ENCODE assay signal across 18 mouse cellular contexts in genomic region chr15:86303876-86304275, GRCm38 (mm10).
"Had no signal": no experiment of that assay in that cellular context is flagged by ENCODE, and none has a peak within 500 bp of the region (broad histone marks: within the 10 kb centered on the region; RNA-seq: fewer than 3 reads in every experiment).

No protein-coding gene starts in this region.

- H3K27ac ChIP-seq: midbrain, embryonic 10.5 days; midbrain, embryonic 12.5 days; midbrain, embryonic 15.5 days; neural tube, embryonic 13.5 days; neural tube, embryonic 15.5 days had no signal

- ATAC-seq: midbrain, embryonic 15.5 days had no signal

- H3K4me3 ChIP-seq: midbrain, embryonic 10.5 days; midbrain, embryonic 12.5 days; midbrain, embryonic 15.5 days; myocyte; neural tube, embryonic 13.5 days; neural tube, embryonic 15.5 days had no signal

- H3K4me1 ChIP-seq: midbrain, embryonic 10.5 days; midbrain, embryonic 12.5 days; midbrain, embryonic 15.5 days; neural tube, embryonic 13.5 days; neural tube, embryonic 15.5 days had no signal

- H3K9ac ChIP-seq: lung, embryonic 14.5 days; midbrain, embryonic 12.5 days; midbrain, embryonic 15.5 days; neural tube, embryonic 13.5 days; neural tube, embryonic 15.5 days had no signal

- H3K9me3 ChIP-seq: midbrain, embryonic 10.5 days; midbrain, embryonic 12.5 days; midbrain, embryonic 15.5 days; neural tube, embryonic 13.5 days; neural tube, embryonic 15.5 days had no signal

- H3K4me2 ChIP-seq: lung, embryonic 14.5 days; midbrain, embryonic 12.5 days; midbrain, embryonic 15.5 days; neural tube, embryonic 13.5 days; neural tube, embryonic 15.5 days had no signal

- H3K36me3 ChIP-seq: midbrain, embryonic 12.5 days; midbrain, embryonic 15.5 days; neural tube, embryonic 15.5 days had no signal

- H3K27me3 ChIP-seq: midbrain, embryonic 12.5 days; midbrain, embryonic 15.5 days; neural tube, embryonic 13.5 days; neural tube, embryonic 15.5 days had no signal

- DNase-seq: lung, adult 18-20 months; lung, embryonic 14.5 days; lung, postnatal 10 days; lung, postnatal 4 days; retina, postnatal 1 day; right cerebral cortex, adult 18-20 months; right cerebral cortex, postnatal 25 days; right cerebral cortex, postnatal 4 days; spleen, adult 18-20 months; thymus, adult 18-20 months; thymus, postnatal 14 days; thymus, postnatal 36 days had no signal
